Mouse (Mus musculus) 3134 (cell line): ENCODE measurements around the gene Plch1.

Experiments used
- DNase-seq: peaks from one replicate; pipeline ENCODE4 v3.0.0-alpha.2; 2011; ENCODE audit warnings: low spot score; ENCODE audit not compliant: insufficient read length; ENCODE audit errors: extremely low read depth

The Plch1 gene

GRCm38 (mm10) chr3:63728325-63728724, 170.9 kb downstream of the Plch1 start:
- no peak for DNase-seq

GRCm38 (mm10) chr3:63726667-63727342, 172.5 kb downstream of the Plch1 start:
- DNase-seq, result no peak

- DNase-seq, result no peak
Observed at GRCm38 (mm10) chr3:63693694-63694093, 205.6 kb downstream of the Plch1 start.

- no peak for DNase-seq
Observed at GRCm38 (mm10) chr3:63692727-63693126, 206.5 kb downstream of the Plch1 start.

DNA sequence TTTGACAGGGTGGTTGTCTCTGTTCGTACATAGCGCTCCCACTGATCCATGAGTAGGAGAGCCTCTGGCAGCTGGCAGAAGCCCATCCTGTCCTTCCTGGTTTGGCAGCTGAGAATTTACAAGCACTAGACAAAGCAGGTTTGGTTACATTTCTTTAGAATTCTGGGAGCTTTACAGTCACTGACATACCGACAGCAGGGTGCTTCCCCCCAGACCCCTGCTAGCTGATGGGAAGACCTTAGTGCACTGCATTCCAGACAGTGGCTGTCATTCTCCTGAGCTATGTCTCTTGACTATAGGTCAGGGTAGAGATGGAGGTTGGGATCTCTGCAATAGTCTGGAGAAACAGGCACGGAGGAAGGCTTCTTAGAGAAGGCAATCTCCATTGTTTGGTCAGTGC, 230.5 kb downstream of the Plch1 start:
- DNase-seq, result no peak

DNA sequence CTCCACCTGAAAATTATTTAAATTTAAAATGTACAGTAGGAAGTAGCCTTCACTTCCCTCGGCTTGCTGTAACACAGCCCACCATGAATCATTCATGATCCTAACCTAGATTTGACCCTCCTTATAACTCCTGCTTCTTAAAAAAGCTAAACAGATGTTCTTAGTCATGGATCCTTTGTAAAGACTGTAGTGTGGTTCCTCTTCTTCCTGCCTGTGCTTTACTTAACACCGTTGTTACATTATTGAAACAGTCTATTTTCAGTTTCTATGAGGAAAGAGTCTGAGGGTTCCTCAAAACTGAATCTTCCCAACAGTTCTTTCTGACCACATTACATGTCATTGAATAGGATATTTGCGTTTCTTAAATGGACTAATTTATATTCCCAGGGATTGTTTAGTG, 234.0 kb downstream of the Plch1 start:
- no peak for DNase-seq

GRCm38 (mm10) chr3:63664575-63665243, 234.6 kb downstream of the Plch1 start:
- DNase-seq, result no peak
